Mouse (Mus musculus) gonadal fat pad, adult 2 months (tissue): ENCODE measurements around the gene Eng. TPM values are rescaled to one million over a fixed set of nuclear protein-coding genes. Genes with fewer than 3 reads are reported as not detected.

Experiments
- DNase-seq: peaks from one replicate; pipeline ENCODE4 v3.0.0-alpha.2; 2012; ENCODE audit warnings: low read depth
- polyA plus RNA-seq: library from polyadenylated mRNA; depleted of rRNA; stranded (reverse); fragments of >200 nt; gene quantifications from 2 replicates; pipeline ENCODE4 v1.2.3, GENCODE M21; 2012

Gene Eng
- polyA plus RNA-seq, 1 experiment, result 109 TPM

DNA sequence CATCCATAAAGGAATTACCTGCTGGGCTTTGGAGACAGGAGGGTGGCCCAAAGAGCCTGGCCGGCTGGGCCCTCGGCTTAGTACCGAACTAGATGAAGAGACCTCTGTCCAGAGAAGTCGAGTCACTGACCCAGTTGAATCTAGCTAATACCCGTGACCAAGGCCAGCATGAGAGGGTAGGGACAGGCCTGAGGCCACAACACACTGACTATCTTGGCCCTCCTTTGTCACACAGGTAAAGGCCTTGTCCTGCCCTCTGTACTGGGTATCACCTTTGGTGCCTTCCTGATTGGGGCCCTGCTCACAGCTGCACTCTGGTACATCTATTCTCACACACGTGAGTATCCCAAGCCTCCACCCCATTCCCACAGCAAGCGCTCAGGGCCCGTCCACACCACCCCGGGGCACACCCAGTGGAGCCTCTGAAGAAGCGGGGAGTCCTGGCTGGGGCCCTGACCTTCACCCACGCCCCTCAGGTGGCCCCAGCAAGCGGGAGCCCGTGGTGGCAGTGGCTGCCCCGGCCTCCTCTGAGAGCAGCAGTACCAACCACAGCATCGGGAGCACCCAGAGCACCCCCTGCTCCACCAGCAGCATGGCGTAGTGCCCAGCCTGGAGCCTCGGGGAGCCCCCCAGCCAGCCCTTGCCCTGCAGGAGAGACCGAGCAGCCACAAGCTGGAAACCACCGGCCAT, 34.7 kb downstream of the Eng start:
- DNase-seq, result no peak

DNA sequence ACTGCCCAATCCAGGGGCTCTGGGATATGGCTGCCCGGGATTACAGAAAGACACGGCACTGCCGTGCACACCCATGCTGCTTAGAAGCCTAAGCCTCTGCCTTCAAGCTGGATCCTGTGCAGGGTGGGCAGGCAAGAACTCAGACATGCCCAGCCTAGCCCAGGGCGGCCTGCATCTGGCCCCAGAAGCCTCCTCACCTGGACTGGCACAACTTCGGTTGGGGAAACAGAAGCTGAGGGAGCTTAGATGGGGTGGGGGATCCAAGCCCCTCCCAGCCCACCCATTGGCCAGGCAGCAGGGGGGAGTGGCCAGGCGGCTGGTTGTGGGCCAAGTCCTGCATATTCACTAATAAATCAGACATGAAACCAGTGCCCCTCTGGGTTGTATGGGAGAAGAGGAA, 35.4 kb downstream of the Eng start:
- DNase-seq, result no peak

DNA sequence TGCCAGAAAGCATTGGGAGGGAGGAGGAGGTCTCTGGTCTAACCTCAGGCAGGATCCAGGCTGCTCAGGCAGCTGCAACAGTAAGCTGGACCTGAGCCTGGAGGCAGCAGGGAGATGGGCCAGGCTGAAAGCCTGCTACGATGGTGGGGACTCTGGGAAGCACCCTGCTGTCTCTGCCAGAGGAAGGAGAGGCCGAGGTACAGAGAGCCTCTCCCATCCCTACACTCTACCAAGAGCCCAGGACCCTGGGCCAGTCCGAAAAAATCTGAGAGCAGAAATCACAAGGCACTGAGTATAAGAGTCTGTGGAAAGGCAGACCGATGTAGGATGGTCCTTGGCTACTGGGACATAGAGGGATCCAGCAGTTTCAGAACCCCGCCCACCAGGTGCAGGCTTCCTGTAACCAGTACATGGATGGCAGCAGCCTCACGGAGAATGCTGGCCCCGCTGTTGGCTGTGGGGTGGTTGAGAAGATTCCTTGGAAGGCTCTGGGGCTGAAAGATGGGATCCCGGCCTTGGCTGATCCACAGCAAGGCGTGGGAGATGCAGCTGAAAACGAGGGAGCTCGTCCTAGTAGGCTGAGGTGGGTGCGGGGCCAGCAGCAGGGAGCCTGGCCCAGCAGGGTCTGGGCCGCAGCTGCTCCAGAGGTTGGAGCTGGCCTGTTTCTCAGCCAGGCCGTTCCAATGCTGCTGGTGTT, 36.5 kb downstream of the Eng start:
- DNase-seq, result no peak

DNA sequence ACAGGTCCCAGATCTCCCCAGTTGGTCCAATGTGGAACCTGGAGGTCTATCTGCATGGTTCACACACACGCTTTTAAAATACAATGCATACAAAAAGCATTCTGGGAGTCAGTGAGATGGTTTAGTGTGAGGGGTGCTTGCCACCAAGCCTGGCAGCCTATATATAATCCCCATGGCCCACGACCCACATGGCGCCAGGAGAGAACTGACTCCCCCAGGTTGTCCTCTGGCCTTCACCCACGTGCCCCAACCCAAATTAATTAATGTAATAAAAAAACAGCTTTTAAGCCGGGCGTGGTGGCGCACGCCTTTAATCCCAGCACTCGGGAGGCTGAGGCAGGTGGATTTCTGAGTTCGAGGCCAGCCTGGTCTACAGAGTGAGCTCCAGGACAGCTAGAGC, 37.3 kb downstream of the Eng start:
- no peak for DNase-seq

DNA sequence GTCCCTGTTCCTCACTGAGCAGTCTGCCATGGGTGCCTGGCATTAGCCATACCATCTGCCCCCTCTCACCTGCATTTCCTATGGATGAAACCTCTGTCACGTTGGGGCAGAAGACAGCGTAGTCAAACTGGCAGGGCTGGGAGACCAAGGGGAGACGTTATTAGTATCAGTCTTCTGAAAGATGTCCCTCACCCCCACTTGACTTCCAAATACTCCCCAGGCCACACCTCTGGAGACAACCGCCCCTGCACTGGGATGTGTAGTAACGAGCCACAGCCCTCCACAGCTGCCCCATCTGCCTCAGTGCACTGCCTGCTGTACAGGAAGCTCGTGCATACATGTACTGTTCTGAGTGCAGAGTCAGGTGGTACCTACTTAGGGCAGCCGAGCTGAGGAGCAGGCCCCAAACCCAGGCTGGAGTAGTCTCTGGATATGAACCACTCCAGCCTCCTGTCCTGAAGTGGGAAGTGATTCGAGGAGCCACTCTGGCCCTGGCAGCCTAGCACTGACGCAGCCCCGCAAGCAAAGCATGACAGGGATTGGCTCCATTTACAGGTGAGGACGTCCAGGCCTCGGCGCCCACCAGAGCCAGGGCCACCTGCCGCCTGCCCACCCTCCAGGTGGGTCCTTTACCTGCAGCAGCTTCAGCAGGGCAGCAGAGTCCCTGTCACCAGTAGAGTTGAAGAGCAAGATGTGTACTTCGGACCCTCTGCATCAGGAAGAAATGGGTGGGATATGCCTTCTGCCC, 38.5 kb downstream of the Eng start:
- DNase-seq, result no peak

DNA sequence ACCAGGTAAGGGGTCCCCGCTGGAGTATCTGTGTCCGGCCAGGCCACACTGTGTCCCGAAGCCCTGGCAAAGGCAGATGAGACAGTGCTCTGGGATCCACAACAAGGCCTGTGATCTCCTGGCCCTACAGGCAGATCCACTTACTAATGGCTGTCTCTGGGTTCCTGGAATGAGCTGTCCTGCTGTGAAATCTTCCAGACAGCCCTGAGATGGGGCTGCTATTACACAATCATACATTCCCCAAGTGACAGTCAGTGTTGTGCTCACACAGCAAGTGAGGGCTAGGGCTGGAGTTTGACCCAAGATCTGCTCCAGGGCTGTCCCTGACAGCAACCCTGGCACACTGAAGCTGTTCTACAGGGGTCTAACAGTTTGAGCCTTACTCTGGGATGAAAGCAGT, 39.4 kb downstream of the Eng start:
- no peak for DNase-seq

DNA sequence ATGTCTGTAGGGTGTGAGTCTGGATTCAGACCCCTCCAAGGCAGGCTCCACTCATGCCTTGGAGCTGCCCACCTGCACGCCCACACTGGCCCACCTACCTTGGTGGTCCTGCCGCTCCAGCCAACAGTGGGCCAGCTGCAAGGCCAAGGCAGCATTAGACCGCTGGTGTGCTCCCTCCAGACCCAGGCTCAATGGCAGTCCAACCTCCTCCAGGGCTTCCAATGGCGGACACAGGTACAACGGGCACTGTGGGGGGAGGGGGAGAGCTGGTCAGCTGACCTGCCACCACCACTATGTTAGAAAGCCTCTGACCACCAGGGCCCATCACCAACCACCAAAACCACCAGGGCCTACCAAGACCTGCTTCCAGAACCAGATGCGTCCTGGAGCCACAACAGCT, 40.2 kb downstream of the Eng start:
- DNase-seq, result no peak

DNA sequence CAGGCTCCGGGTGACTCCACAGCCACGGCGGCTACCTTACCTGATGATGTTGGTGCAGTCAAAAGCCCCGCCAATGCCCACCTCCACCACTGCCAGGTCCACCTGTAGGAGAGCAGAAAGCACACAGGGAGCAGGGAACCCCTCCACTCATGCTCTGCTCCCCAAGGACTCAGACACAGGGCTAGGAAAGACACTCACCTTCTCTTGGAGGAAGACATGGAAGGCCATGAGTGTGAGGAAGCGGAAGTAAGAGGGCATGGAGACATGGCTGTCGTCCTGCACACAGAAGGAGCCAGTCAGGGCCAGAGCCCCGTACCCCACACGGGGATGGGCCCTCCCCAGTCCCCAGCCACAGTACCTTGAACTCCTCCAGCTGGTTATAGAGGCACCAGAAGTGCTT, 41.2 kb downstream of the Eng start:
- no peak for DNase-seq

DNA sequence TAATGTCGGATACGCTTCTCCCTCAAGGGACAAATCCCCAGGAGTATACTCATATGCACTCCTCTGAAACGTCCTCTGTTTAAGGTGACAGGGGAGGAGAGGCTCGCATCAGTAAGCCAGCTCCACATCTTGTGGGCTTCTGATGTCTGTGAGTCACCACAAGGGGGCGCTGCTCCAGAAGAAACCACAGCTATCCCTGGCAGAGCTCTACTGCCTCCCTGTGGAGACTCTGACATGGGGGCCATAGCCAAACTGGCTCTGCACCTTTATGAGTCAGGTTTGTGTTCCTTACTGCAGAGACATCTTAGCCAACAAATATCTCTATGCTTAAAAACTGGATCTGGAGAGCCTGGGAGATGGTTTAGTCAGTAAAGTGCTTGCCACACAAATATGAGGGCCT, 43.0 kb downstream of the Eng start:
- no peak for DNase-seq

DNA sequence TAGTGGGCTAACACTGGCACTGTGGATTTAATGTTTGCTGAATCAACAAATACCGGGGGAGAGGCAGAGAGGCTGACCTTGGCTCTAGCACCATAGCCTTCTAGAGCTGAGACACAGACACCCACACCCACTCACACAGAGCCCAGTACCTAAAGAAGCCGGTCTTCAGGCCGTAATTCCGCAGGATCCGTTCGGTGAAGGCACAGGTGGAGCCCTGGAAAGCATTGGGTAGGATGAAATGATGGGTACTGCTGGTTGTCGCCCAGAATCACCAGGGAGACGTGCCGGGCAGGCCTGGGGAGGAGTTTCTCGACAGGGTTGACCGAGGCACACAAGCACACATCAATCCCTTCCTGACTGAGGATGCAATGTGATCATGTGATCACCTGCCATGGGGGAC, 44.6 kb downstream of the Eng start:
- no peak for DNase-seq

DNA sequence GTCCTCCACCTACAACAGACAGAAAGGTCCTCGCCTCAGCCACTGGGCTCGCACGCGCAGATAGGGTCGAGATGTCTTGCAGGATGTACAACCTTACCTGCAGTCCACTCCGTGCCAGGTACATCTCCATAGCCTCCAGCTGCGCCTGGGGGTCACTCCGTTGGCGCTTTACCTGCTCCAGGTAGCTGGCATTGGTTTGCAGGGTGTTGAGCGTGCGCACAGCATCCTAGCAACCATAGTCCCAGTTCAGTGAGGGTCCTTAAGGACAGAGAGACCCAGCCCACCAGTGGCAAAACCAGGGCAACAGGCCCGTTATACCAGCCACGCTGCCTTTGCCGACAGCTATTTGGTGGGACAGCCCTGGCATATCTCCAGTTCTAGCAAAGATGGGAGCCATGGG, 46.1 kb downstream of the Eng start:
- DNase-seq, result no peak

DNA sequence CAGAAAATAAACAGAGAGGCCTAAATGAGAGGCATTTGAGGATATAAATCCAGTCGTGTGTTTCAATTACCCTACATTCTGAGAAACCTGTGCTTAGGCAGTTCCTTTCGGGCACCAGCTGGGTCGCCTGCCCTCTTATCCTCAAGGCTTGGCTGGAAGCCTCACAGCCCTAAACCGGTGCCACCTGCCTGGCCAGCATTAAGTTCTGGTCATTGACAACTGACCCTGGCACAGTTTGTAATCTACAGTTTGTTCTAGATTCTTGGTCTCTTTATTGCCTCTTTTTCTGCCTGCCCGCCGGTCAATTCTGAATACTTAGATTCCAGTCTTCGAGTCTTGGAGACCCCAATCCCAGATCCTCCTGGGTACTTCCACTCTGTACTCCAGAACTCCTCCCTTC, 46.9 kb downstream of the Eng start:
- DNase-seq, result no peak

DNA sequence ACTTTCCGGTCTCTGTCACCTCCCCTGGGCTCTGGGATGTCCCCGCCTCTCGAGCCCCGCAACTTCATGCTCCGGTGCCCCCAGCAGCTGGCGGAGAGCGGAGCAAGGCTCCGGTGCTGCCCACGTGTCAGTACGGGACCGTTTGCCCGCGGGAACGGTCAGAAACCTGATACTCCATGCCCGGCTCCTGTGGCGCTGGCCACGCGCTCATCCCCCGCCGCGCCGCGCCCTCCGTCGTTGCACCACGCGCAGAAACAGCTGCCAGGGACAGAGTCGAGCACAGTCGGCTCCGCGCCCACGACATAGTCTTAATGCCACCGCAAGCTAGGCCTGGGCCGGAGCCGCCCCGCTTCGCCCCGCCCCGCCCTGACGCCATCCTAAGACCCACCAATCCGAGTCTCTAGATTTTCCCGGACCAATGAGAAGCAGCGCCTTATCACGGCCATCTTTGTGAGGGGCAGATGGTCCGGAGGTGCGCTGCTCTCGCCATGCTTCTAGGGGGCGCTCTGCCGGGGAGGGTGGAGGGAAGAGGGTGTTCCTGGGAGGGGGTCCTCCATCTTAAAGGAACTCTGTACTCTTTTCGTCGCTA, 47.5 kb downstream of the Eng start:
- DNase-seq, result no peak

DNA sequence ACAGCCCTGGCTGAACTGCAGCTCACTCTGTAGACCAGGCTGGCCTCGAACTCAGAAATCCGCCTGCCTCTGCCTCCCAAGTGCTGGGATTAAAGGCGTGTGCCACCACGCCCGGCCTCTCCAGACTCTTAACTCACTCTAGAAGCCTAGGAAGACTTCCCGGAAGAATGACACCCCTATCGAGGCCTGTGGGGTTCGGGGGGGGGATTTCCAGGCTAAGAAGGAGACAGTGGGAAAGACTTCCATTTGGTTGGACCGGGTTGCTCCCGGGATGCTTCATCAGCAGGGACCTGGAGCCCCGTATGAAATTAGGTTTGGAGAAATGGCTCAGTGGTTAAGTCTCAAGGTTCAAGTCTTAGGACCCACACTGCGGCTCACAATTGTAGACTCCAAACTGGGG, 48.3 kb downstream of the Eng start:
- no peak for DNase-seq

DNA sequence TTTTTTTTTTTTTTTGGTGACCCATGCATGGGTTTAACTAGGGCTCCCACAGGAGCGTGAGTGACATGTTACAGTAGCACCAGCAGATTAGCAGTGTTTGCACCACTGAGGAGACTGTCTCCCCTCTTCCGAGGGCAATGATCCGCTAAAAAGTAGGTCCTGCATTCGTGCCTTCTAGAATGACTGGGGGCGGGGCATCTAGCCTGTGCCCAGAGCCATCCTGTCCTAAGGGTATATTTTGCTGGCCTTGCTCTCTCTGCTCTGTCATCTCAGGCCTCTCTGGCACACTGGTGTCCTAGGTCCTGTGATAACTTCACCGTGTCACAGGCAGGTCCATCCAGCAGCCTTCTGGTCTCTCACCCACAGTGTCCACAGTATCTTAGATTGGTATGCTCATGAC, 53.3 kb downstream of the Eng start:
- no peak for DNase-seq

DNA sequence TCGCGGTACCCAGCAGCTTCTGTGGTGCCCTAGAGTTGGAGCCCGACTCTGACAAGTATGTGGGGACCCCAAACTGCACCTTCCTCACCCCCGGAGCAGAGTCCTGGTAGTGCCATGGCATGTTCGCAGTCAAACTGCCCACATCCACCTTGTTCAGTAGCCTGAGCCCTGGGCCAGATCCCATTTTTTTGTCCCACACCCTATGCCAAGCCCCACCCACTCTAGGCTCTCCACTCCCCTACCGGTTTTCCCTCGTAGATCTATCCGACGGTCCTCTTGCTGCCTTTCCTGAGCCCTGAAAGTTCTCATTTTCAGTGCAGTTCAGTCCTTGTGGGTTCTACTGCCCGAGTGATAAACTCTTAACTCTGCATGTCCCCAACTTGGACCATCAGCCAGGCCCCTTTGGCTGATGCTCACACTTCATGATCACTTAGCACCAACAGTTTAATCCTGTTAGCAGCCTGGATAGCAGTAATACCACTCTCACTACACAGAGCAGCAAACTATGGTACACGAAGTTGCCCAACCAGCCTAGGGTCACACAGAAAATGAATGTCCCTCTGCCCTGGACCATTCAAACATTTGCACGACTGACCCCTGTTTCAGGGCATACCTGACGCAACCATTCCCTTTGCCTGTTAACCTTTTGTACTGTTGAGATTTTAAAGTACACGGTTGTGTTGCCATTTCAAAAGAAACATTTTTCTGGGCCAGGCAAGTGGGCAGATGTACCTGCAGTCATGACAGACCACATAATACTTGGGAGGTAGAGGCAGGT, 54.8 kb downstream of the Eng start:
- no peak for DNase-seq

DNA sequence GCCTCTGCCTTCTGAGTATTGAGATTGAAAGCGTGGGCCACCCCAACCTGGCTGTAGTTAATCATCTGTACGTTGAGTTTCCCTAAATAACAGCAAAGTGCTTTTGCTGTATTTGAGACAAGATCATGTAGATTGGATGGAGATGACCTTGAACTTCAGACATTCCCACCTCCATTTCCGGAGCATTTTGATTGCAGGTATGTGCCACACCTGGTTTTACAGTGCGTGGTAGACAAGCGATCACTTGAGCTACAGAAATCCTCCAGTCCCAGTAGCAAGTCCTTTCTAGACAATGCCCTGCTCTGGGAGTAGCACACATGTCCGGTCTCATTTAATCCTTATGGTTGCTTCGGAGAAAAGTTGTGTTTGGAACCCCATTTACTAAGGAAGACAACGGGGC, 56.7 kb downstream of the Eng start:
- no peak for DNase-seq

DNA sequence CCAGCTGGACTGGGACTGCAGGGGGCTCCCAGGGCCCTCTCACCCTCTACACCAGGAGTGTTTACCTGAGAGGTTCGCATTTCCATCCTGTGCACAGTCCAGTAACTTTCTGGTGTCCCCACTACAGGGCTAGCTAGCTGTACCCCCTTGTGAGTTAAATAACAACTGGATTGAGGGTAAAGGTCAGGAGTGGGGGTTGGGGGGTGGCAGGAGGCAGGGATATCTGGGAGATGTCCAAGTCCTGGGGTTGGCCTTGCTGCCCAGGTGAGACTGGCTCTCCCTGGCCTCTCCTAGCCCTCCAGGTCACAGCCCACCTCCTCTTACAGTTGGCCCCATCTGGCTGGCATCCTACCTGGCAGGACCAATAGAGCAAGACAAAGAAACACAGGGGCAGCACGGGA, 57.6 kb downstream of the Eng start, which contains the start of gene Fpgs:
Gene Fpgs, minus strand, starts transcription at position 125 of the 401 bp plus-strand sequence.
- no peak for DNase-seq

DNA sequence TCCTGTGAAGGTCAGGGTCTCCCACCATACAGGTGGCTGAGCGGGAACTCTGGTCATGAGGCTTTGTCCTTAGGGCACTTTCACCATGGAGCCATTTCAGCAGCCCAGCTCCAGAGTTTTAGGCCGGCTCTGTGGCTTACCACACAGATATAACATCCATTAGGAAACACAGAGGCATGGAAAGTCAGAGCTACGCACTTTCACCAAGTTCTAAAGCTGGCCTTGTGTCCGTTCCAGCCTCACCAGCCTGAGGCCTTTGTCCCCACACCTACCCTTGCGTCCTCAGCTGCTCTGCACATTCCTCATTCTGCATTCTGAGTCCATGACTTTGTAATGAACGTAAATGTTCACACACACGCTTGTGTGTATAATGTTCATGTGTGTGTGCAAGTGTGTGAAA, 58.6 kb downstream of the Eng start:
- no peak for DNase-seq

DNA sequence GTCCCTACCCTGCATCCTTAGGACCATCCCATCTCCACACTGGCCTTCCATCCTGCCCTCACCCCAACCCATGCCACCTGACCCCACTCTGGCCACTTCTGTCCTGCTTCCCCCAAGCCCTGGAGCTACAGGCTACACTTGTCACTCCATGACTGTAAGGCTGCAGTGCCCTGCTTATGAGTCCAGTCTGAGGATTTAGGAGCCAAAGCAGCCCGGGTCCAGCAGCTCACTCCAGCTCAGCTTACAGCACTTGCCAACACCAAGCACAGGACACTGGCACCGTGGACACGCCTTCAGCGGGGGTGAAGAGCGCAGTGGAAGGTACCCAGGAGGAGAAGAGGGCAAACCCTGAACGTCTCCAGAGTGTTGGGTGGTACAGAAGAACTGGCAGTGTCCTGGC, 60.6 kb downstream of the Eng start:
- DNase-seq, result no peak

DNA sequence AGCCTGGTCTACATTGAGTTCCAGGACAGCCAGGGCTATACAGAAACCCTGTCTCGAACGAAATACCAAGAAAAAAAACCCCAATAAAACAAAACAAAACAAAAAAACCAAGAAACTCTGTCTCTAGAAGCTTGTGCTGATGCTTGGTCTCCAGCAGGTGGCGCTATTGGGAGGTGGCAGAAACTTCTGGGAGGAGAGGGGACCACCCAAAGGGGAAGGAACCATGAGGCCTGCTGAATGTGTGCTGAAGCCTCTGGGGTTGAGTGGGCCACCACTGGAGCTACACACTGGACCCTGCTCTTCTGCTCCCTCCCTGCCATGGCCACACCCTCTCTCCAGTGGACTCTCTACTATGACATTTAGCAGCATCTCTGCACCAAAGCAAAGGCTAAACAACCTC, 62.2 kb downstream of the Eng start:
- DNase-seq, result no peak
